Mouse (Mus musculus): Measurements from ENCODE around the gene Olfr574. TPM values are rescaled to one million over a fixed set of nuclear protein-coding genes. Genes with fewer than 3 reads are reported as not detected.

The Olfr574 gene
- polyA plus RNA-seq, 1 experiment from 2014 or later: not detected

DNA sequence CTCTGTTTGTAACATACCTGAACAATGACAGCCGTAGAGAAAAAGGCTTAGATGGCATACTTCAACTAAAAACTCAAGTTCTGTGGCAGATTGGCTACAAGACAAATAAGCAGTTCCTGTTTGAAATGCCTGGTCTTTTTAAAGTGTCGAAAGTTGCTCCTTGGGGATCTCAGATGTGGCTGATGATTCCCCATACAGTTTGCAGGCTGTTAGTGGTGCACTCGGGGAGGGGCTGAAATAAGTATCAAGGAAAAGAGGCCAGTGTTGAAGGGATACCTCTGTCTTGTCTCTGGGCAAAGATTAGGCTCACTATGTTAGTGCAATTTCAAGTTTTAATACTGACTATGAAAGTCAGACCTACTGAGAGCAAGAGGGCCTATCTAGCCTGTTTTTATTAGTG, 41.0 kb downstream of the Olfr574 start, which contains the start of gene Olfr578:
Olfr578 (minus strand) TSS at position 101 of the 400 bp plus-strand sequence.
- WGBS (ENCODE audit: missing documents): 86% methylated on average over 3 of the region's 3 CpGs
- Histone ChIP-seq H3K79me2 (ENCODE audit: inconsistent target) (no peaks in the 10 kb centered on the region), H3K36me3 (ENCODE audit: inconsistent target) (no peaks in the 10 kb centered on the region), H3K4me3 (ENCODE audit: inconsistent target) (no peak within 1 kb of the TSS), H3K27ac (no peak within 1 kb of the TSS)

Other genes starting within 250 kb of the Olfr574 start
- not detected in 3 replicates for gene Olfr558, start 246.3 kb upstream of the Olfr574 start, polyA plus RNA-seq (2018)
- gene Olfr33, start 229.4 kb upstream of the Olfr574 start, polyA plus RNA-seq (2018): not detected in 3 replicates
- not detected in 3 replicates for gene Olfr559, start 221.0 kb upstream of the Olfr574 start, polyA plus RNA-seq (2018)
- gene Olfr560, start 189.1 kb upstream of the Olfr574 start, polyA plus RNA-seq (2018): not detected in 3 replicates
- gene Olfr78, start 189.0 kb upstream of the Olfr574 start, polyA plus RNA-seq (2018): not detected in 3 replicates
- not detected in 3 replicates for gene Olfr561, start 177.2 kb upstream of the Olfr574 start, polyA plus RNA-seq (2018)
- gene Olfr564, start 145.0 kb upstream of the Olfr574 start, polyA plus RNA-seq (2018): not detected in 3 replicates
- gene Olfr566, start 89.7 kb upstream of the Olfr574 start, polyA plus RNA-seq (2018): not detected in 3 replicates
- not detected in 3 replicates for gene Olfr568, start 71.3 kb upstream of the Olfr574 start, polyA plus RNA-seq (2018)
- not detected in 3 replicates for gene Olfr569, start 57.6 kb upstream of the Olfr574 start, polyA plus RNA-seq (2018)
- not detected in 3 replicates for gene Olfr570, start 53.9 kb upstream of the Olfr574 start, polyA plus RNA-seq (2018)
- gene Olfr571, start 30.9 kb upstream of the Olfr574 start, polyA plus RNA-seq (2018): not detected in 3 replicates
- not detected in 3 replicates for gene Olfr572, start 24.1 kb upstream of the Olfr574 start, polyA plus RNA-seq (2018)
- not detected in 3 replicates for gene Olfr573-ps1, start 5.9 kb upstream of the Olfr574 start, polyA plus RNA-seq (2018)
- not detected in 3 replicates for gene Olfr575, start 10.3 kb downstream of the Olfr574 start, polyA plus RNA-seq (2018)
- gene Olfr576, start 14.2 kb downstream of the Olfr574 start, polyA plus RNA-seq (2018): not detected in 3 replicates
- not detected in 3 replicates for gene Olfr577, start 27.5 kb downstream of the Olfr574 start, polyA plus RNA-seq (2018)
- not detected in 3 replicates for gene Olfr578, start 40.9 kb downstream of the Olfr574 start, polyA plus RNA-seq (2018)
- not detected in 3 replicates for gene Olfr582, start 89.6 kb downstream of the Olfr574 start, polyA plus RNA-seq (2018)
- gene Olfr583, start 102.8 kb downstream of the Olfr574 start, polyA plus RNA-seq (2018): not detected in 3 replicates
- gene Olfr584, start 133.4 kb downstream of the Olfr574 start, polyA plus RNA-seq (2018): not detected in 3 replicates
- not detected in 3 replicates for gene Olfr585, start 149.3 kb downstream of the Olfr574 start, polyA plus RNA-seq (2018)
- gene Olfr586, start 177.2 kb downstream of the Olfr574 start, polyA plus RNA-seq (2018): not detected in 3 replicates
- gene Olfr588-ps1, start 192.4 kb downstream of the Olfr574 start, polyA plus RNA-seq (2018): not detected in 3 replicates
- not detected in 3 replicates for gene Olfr589, start 207.9 kb downstream of the Olfr574 start, polyA plus RNA-seq (2018)
- gene Olfr591, start 229.9 kb downstream of the Olfr574 start, polyA plus RNA-seq (2018): not detected in 3 replicates
- not detected in 3 replicates for gene Olfr592, start 236.3 kb downstream of the Olfr574 start, polyA plus RNA-seq (2018)

Measured in macrophage (primary cell).